ENCODE assay signal across 28 mouse cellular contexts in genomic region chr3:136960314-136960713, GRCm38 (mm10).
"Had no signal": no experiment of that assay in that cellular context is flagged by ENCODE, and none has a peak within 500 bp of the region (broad histone marks: within the 10 kb centered on the region; RNA-seq: fewer than 3 reads in every experiment).

No protein-coding gene starts in this region.

- H3K4me2 ChIP-seq: heart, embryonic 12.5 days; hindbrain, embryonic 12.5 days; hindbrain, embryonic 14.5 days; limb, embryonic 12.5 days; liver, embryonic 11.5 days; liver, embryonic 13.5 days; liver, embryonic 15.5 days had no signal

- H3K9me3 ChIP-seq: heart, embryonic 10.5 days; heart, embryonic 12.5 days; hindbrain, embryonic 10.5 days; hindbrain, embryonic 12.5 days; limb, embryonic 10.5 days; limb, embryonic 12.5 days; liver, embryonic 13.5 days; liver, embryonic 15.5 days had no signal

- H3K9ac ChIP-seq: forebrain, postnatal 0 days; heart, embryonic 12.5 days; hindbrain, embryonic 12.5 days; hindbrain, embryonic 14.5 days; limb, embryonic 12.5 days; liver, embryonic 13.5 days; liver, embryonic 15.5 days had no signal

- H3K27me3 ChIP-seq: heart, embryonic 12.5 days; hindbrain, embryonic 12.5 days; limb, embryonic 12.5 days; liver, embryonic 13.5 days; liver, embryonic 15.5 days had no signal

- H3K4me3 ChIP-seq: gastrocnemius, adult 2 months; heart, adult 2 months; heart, embryonic 10.5 days; heart, embryonic 12.5 days; hindbrain, embryonic 10.5 days; hindbrain, embryonic 12.5 days; layer of hippocampus, adult 2 months; left cerebral cortex, adult 2 months; limb, embryonic 10.5 days; limb, embryonic 12.5 days; liver, embryonic 13.5 days; liver, embryonic 15.5 days had no signal

- H3K4me1 ChIP-seq: heart, embryonic 10.5 days; heart, embryonic 12.5 days; hindbrain, embryonic 10.5 days; hindbrain, embryonic 12.5 days; limb, embryonic 10.5 days; limb, embryonic 12.5 days; liver, embryonic 13.5 days; liver, embryonic 15.5 days had no signal

- H3K27ac ChIP-seq: gastrocnemius, adult 2 months; heart, adult 2 months; heart, embryonic 10.5 days; hindbrain, embryonic 10.5 days; hindbrain, embryonic 12.5 days; hindbrain, embryonic 14.5 days; layer of hippocampus, adult 2 months; left cerebral cortex, adult 2 months; limb, embryonic 10.5 days; limb, embryonic 12.5 days; liver, embryonic 13.5 days; liver, embryonic 15.5 days had no signal

- ATAC-seq: forebrain, postnatal 0 days; hindbrain, embryonic 16.5 days; inflammation-experienced regulatory T-cells, adult 6 months had no signal

- H3K36me3 ChIP-seq: heart, embryonic 10.5 days; heart, embryonic 12.5 days; hindbrain, embryonic 10.5 days; hindbrain, embryonic 12.5 days; limb, embryonic 10.5 days; limb, embryonic 12.5 days; liver, embryonic 13.5 days; liver, embryonic 15.5 days had no signal

- DNase-seq: forebrain, postnatal 0 days; gastrocnemius, adult 2 months; gastrocnemius, postnatal 10 days; gastrocnemius, postnatal 25 days; heart, adult 11 months; heart, adult 2 months; heart, postnatal 10 days; heart, postnatal 4 days; kidney, adult 18-20 months; kidney, adult 8-10 months; kidney, postnatal 10 days; kidney, postnatal 25 days; kidney, postnatal 4 days; liver; liver, embryonic 13.5 days had no signal
